Mouse (Mus musculus) heart, embryonic 14.5 days (tissue): ENCODE results near the gene Ugt1a10. TPM values are rescaled to one million over a fixed set of nuclear protein-coding genes. Genes with fewer than 3 reads are reported as not detected.

ENCODE experiments used
- ATAC-seq: fragments of 200-750 bp; cut with Nextera tagmentation; 2 replicates; pipeline ENCODE4 v1.8.0; 2017; ENCODE audit warnings: low read depth, moderate TSS enrichment; ENCODE audit not compliant: insufficient number of reproducible peaks, insufficient read depth, low FRiP score
- H3K27ac ChIP-seq, 2 experiments: fragments of 200-500 bp in 1 of 2; fragments of 300-500 bp in 1 of 2; sonication (generic) in 1 of 2; replicated peaks in 1 of 2; 2 replicates each; pipeline ENCODE4 v1.5.1; 2012 to 2014; ENCODE audit warnings: low read depth in 2 of 2, low read length in 2 of 2, control low read depth in 1 of 2, mild to moderate bottlenecking in 1 of 2, mixed read lengths in 1 of 2; ENCODE audit not compliant: control insufficient read depth in 1 of 2, insufficient read depth in 1 of 2
- H3K27me3 ChIP-seq: fragments of 300-500 bp; sonication (generic); 2 replicates; pipeline ENCODE4 v1.6.1; 2014; ENCODE audit warnings: mild to moderate bottlenecking, low read length, control low read depth; ENCODE audit not compliant: control insufficient read depth, insufficient read depth
- H3K36me3 ChIP-seq: fragments of 300-500 bp; sonication (generic); 2 replicates; pipeline ENCODE4 v1.6.1; 2014; ENCODE audit warnings: mild to moderate bottlenecking, control low read depth, low read length, mixed read lengths; ENCODE audit not compliant: control insufficient read depth, insufficient read depth
- H3K4me1 ChIP-seq, 2 experiments: fragments of 200-500 bp in 1 of 2; fragments of 300-500 bp in 1 of 2; sonication (generic) in 1 of 2; 2 replicates each; pipeline ENCODE4 v1.6.1; 2012 to 2014; ENCODE audit warnings: low read length in 2 of 2, control low read depth in 1 of 2, mixed read lengths in 1 of 2; ENCODE audit not compliant: control insufficient read depth in 2 of 2, insufficient read depth in 2 of 2
- H3K4me2 ChIP-seq: fragments of 300-500 bp; sonication (generic); 2 replicates; pipeline ENCODE4 v1.6.1; 2014; ENCODE audit warnings: mild to moderate bottlenecking, low read length
- H3K4me3 ChIP-seq, 2 experiments: fragments of 200-500 bp in 1 of 2; fragments of 300-500 bp in 1 of 2; sonication (generic) in 1 of 2; 2 replicates each; pipeline ENCODE4 v1.5.1; 2012 to 2014; ENCODE audit warnings: low read length in 2 of 2, mild to moderate bottlenecking in 2 of 2, control low read depth in 1 of 2, low read depth in 1 of 2, moderate library complexity in 1 of 2; ENCODE audit not compliant: control insufficient read depth in 1 of 2, insufficient read depth in 1 of 2
- H3K9ac ChIP-seq: fragments of 300-500 bp; sonication (generic); 2 replicates; pipeline ENCODE4 v1.6.1; 2014; ENCODE audit warnings: mild to moderate bottlenecking, low read length
- H3K9me3 ChIP-seq: fragments of 300-500 bp; sonication (generic); 2 replicates; pipeline ENCODE4 v1.6.1; 2016; ENCODE audit warnings: low read length, control low read depth; ENCODE audit not compliant: control insufficient read depth
- WGBS: fragments of 180-500 bp; shearing (Covaris S2); extraction: QIAGEN DNeasy Blood & Tissue Kit; methylation state at CpG from one replicate; pipeline ENCODE4 v1.1.7; 2014; 5-methylcytosine and 5-hydroxymethylcytosine counted together
- polyA plus RNA-seq: library from polyadenylated mRNA; unstranded; fragments of >200 nt; fragmentation: Nextera tagmentation; extraction: Ambion mirVana; gene quantifications from 2 replicates; pipeline ENCODE4 v1.2.1, GENCODE M21; 2014

Ugt1a10 gene
- polyA plus RNA-seq, 1 experiment from 2014 or later, result not detected

DNA sequence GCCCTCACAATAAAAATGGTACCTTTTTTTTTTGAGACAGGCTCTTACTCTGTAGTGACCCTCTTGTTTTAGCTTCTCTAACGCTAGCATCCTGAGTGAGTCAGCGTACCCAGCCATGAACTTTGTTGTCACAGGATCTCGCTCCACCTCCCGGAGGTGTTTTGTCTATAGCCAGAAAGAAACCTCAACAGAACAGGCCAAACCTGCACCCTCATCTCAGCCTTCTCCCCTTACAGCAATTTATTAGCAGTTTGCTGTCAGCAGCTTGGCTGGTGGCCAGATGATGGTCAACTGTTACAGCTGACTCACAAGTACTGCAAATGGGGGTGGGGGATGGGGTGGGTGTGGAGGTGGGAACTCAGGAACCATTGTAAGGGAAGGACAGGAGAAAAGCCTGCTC is 207.1 kb downstream of the Ugt1a10 start:
- Histone ChIP-seq H3K4me3 (no peak overlapping the region), H3K9ac (no peak overlapping the region), H3K36me3 (peaks cover 73% of the 10 kb centered on the region), H3K9me3 (peaks cover 4% of the 10 kb centered on the region; the same call in 1 of the 2 replicates), H3K27me3 (no peaks in the 10 kb centered on the region), H3K27ac (no peak overlapping the region), H3K4me1 (peaks cover 7 to 29% of the 10 kb centered on the region in 2 experiments), H3K4me2 (no peak overlapping the region)
- 77% methylated on average over 4 of the region's 4 CpGs for WGBS
- peak; percentile 2; the same call in 1 of the 2 replicates for ATAC-seq

DNA sequence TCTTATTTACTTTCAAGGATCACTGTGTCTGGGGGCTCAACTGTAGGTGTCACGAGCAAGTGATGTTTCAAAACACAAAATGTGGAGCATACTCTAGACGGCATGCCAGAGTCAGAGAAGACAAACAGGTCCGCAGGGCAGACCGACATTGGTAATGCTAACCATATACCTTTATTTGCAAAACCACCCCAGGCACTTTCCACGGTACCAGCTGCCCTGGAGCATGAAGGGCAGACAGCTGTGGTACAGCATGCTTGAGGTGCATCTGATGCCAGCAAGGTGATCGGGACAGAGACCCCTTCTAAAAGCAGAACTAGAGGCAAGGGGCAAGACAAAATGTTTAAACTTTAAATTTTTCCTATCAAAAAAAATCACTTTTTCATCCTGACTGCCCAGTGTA is 207.8 kb downstream of the Ugt1a10 start:
- Histone ChIP-seq H3K9me3 (no peaks in the 10 kb centered on the region), H3K27ac (no peak overlapping the region), H3K4me1 (peaks cover 7 to 29% of the 10 kb centered on the region in 2 experiments), H3K36me3 (peaks cover 80% of the 10 kb centered on the region), H3K4me2 (no peak overlapping the region), H3K4me3 (no peak overlapping the region), H3K27me3 (no peaks in the 10 kb centered on the region), H3K9ac (no peak overlapping the region)
- WGBS, result 75% methylated on average over 6 of the region's 6 CpGs
- no peak for ATAC-seq

DNA sequence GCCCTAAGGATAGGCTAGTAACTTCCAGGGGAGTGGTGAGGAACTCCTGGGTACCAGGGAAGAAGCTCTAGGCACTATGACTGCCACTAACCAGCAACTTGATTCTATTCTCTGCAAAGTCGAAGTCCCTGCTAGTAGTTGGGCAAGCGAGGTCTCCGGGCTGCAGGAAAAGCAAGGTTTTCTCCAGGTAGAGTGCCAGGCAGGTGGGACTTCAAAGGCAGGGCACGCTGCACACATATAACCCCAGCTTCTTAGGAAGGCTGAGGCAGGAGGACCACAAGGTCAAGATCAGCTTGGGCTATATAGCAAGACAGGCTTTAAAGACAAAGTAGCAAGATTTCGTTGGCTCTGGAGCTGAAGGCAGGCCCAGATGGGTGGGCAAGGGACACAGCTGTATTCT is 208.6 kb downstream of the Ugt1a10 start:
- Histone ChIP-seq H3K9me3 (no peaks in the 10 kb centered on the region), H3K4me2 (no peak overlapping the region), H3K36me3 (peaks cover 88% of the 10 kb centered on the region), H3K4me1 (peaks cover 7 to 29% of the 10 kb centered on the region in 2 experiments), H3K27ac (no peak overlapping the region), H3K4me3 (no peak overlapping the region), H3K27me3 (no peaks in the 10 kb centered on the region), H3K9ac (no peak overlapping the region)
- ATAC-seq, result no peak
- WGBS, result 90% methylated on average over 5 of the region's 5 CpGs

DNA sequence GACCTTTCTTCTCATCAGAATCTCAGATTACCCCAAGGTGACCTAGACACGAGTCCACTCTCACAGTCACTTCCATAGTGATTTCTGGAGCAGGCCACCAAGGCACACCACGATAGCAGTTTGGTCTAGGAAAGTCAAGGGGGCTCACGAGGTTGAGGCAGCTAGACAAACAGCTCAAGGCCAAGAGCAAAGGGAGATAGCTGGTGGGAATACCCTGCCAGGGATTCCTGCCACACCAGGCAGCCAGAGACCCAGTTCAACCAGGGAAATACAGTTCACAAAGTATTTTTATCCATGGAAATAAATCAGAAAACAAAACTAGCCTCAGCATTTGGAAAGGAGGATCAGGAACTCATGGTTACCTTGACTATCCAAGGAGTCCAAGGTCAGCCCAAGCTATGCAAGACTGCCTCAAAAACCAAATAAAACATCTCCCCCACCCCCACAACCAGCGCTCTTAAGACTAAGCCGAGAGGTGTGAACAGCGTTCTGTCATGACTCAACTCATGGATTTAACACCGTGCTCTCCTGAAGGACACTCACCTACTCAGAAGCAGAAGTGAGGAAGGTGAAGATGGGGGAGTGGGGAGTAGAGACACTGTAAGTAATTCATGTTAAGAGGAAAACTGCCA is 209.2 kb downstream of the Ugt1a10 start:
- no peak for ATAC-seq
- H3K27me3 ChIP-seq, result no peaks in the 10 kb centered on the region
- H3K36me3 ChIP-seq, result peaks cover 94% of the 10 kb centered on the region
- no peak overlapping the region for H3K4me2 ChIP-seq
- no peak overlapping the region for H3K27ac ChIP-seq
- H3K4me3 ChIP-seq, result no peak overlapping the region
- no peak overlapping the region for H3K9ac ChIP-seq
- peaks cover 3 to 25% of the 10 kb centered on the region in 2 experiments for H3K4me1 ChIP-seq
- WGBS, result 78% methylated on average over 7 of the region's 7 CpGs
- no peaks in the 10 kb centered on the region for H3K9me3 ChIP-seq

DNA sequence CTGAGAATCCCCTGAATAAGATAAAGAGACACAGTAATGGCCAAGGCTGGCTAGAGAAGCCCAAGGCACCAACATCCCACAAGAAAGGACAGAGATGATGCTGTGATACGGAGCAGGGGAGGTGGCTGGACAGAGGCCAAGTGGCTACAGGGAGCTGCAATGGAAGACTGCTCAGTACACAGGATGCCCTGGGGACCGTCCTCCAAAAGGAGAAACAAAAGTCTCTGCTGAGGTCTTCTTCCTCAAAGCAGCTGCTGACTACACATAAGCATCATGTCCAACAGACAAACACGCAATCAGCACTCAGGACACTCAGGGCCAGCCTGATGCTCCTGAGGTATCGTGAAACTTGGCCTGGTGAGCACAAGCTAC is 209.7 kb downstream of the Ugt1a10 start:
- H3K9me3 ChIP-seq, result no peaks in the 10 kb centered on the region
- no peak overlapping the region for H3K9ac ChIP-seq
- 70% methylated on average over 4 of the region's 4 CpGs for WGBS
- H3K27ac ChIP-seq, result no peak overlapping the region
- ATAC-seq, result no peak
- peaks cover 0 to 24% of the 10 kb centered on the region in 2 experiments for H3K4me1 ChIP-seq
- no peaks in the 10 kb centered on the region for H3K27me3 ChIP-seq
- H3K4me3 ChIP-seq, result no peak overlapping the region
- H3K36me3 ChIP-seq, result peaks cover 99% of the 10 kb centered on the region
- H3K4me2 ChIP-seq, result no peak overlapping the region

DNA sequence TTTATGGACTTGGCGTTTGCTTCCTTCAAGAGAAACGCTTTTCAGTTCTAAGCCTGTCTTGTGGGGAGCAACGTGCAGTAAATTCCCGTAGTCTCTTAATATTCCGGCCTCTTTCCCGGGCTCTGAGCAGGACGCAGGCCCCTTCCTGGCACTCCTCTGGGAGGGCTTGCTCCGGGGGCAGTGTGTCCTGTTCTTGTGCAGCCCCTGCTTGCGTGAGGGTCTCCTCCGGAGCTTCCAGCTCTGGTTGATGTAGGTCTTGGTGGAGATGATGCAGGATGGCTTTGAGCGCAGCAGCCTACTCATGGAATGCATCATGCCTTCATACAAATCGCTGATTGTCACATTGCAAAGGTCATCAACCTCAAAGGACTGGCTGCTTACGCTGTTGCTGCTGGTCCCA is 210.9 kb downstream of the Ugt1a10 start:
- Histone ChIP-seq H3K4me2 (no peak overlapping the region), H3K9ac (no peak overlapping the region), H3K4me1 (peaks cover 0 to 24% of the 10 kb centered on the region in 2 experiments), H3K27me3 (no peaks in the 10 kb centered on the region), H3K4me3 (no peak overlapping the region), H3K36me3 (peaks cover 91% of the 10 kb centered on the region), H3K9me3 (no peaks in the 10 kb centered on the region), H3K27ac (no peak overlapping the region)
- no peak for ATAC-seq
- 89% methylated on average over 13 of the region's 13 CpGs for WGBS

DNA sequence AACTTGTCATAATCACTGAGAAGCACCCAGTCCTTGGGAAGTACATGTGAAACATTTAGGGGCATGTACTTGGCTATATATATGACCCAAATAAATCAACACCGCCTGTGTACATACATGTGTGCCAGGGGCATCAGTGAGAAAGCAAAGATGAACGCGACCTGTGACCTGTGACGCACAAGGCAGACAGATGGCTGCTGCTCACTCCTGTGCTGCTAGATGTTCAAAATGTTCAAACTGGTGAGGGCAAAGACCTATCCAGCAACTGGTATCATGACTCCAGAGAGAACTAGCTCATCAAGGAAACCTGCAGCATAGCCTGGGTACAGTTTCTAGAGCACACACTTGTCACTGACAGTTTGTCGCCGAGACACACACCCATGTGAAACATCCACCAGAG is 212.3 kb downstream of the Ugt1a10 start:
- no peak overlapping the region for H3K9ac ChIP-seq
- peaks cover 0 to 13% of the 10 kb centered on the region in 2 experiments for H3K4me1 ChIP-seq
- peaks cover 91% of the 10 kb centered on the region for H3K36me3 ChIP-seq
- WGBS, result 93% methylated on average over 6 of the region's 6 CpGs
- no peak overlapping the region for H3K4me2 ChIP-seq
- no peaks in the 10 kb centered on the region for H3K9me3 ChIP-seq
- no peak for ATAC-seq
- no peak overlapping the region for H3K27ac ChIP-seq
- H3K4me3 ChIP-seq, result no peak overlapping the region
- H3K27me3 ChIP-seq, result no peaks in the 10 kb centered on the region

DNA sequence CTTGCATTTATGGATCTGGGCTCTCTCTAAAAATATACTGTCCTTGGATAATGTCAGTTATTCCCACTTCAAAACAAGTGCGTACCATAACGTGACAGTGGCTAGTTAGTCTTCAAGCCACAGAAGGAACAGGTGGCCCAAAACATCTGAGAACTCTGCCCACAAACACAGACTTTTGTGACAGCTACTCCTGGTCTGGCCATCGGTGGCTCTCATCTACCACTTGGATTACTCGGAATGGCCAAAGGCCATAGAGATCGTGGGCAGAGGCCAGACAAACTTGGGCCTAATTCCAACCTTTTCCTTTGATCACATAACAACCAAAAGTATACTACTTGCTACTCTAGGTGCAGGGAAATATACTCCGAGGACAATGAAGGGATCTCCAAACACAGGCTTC is 212.9 kb downstream of the Ugt1a10 start:
- Histone ChIP-seq H3K4me1 (peaks cover 0 to 7% of the 10 kb centered on the region in 2 experiments; a peak in 1 of 4 replicates), H3K36me3 (peaks cover 91% of the 10 kb centered on the region), H3K9me3 (no peaks in the 10 kb centered on the region), H3K27ac (no peak overlapping the region), H3K4me3 (no peak overlapping the region), H3K4me2 (no peak overlapping the region), H3K9ac (no peak overlapping the region), H3K27me3 (no peaks in the 10 kb centered on the region)
- 83% methylated on average over 6 of the region's 6 CpGs for WGBS
- ATAC-seq, result no peak
